Mouse (Mus musculus) forebrain, embryonic 11.5 days (tissue): Measurements from ENCODE around the gene Slc4a8. TPM values are rescaled to one million over a fixed set of nuclear protein-coding genes. Genes with fewer than 3 reads are reported as not detected.

Experiments
- ATAC-seq: fragments of 200-750 bp; cut with Nextera tagmentation; replicated peaks from 2 replicates; pipeline ENCODE4 v1.8.0; 2017; ENCODE audit warnings: moderate TSS enrichment; ENCODE audit not compliant: low FRiP score
- DNase-seq: peaks from one replicate; pipeline ENCODE4 v3.0.0-alpha.2; 2017; ENCODE audit warnings: low spot score
- H3K27ac ChIP-seq: fragments of 300-500 bp; sonication (generic); 2 replicates; pipeline ENCODE4 v1.5.1; 2014; ENCODE audit warnings: low read depth, low read length
- H3K27me3 ChIP-seq: fragments of 300-500 bp; sonication (generic); 2 replicates; pipeline ENCODE4 v1.6.1; 2014; ENCODE audit warnings: mild to moderate bottlenecking, low read length, mixed read lengths; ENCODE audit not compliant: control insufficient read depth, insufficient read depth
- H3K36me3 ChIP-seq: fragments of 300-500 bp; sonication (generic); 2 replicates; pipeline ENCODE4 v1.6.1; 2014; ENCODE audit warnings: mild to moderate bottlenecking, low read length, moderate library complexity, mixed read lengths; ENCODE audit not compliant: control insufficient read depth, insufficient read depth
- H3K4me1 ChIP-seq: fragments of 300-500 bp; sonication (generic); replicated peaks from 2 replicates; pipeline ENCODE4 v1.6.1; 2014; ENCODE audit warnings: low read length, mixed read lengths; ENCODE audit not compliant: control insufficient read depth, insufficient read depth
- H3K4me2 ChIP-seq: fragments of 300-500 bp; sonication (generic); 2 replicates; pipeline ENCODE4 v1.6.1; 2014; ENCODE audit warnings: low read depth, mild to moderate bottlenecking, low read length, moderate library complexity, mixed read lengths; ENCODE audit not compliant: severe bottlenecking
- H3K4me3 ChIP-seq: fragments of 300-500 bp; sonication (generic); 2 replicates; pipeline ENCODE4 v1.5.1; 2014; ENCODE audit warnings: low read depth, low read length
- H3K9ac ChIP-seq: fragments of 300-500 bp; sonication (generic); 2 replicates; pipeline ENCODE4 v1.6.1; 2014; ENCODE audit warnings: low read length
- H3K9me3 ChIP-seq: fragments of 300-500 bp; sonication (generic); 2 replicates; pipeline ENCODE4 v1.6.1; 2016; ENCODE audit warnings: low read length, mixed read lengths; ENCODE audit not compliant: control insufficient read depth
- WGBS: fragments of 180-500 bp; shearing (Covaris S2); extraction: QIAGEN DNeasy Blood & Tissue Kit; methylation state at CpG from one replicate; pipeline ENCODE4 v1.1.7; 2014; 5-methylcytosine and 5-hydroxymethylcytosine counted together
- polyA plus RNA-seq: library from polyadenylated mRNA; unstranded; fragments of >200 nt; fragmentation: Nextera tagmentation; extraction: Ambion mirVana; gene quantifications from 2 replicates; pipeline ENCODE4 v1.2.1, GENCODE M21; 2014

Slc4a8 gene
- polyA plus RNA-seq, 1 experiment from 2014 or later = 12.8 TPM

- no peaks in the 10 kb centered on the region for H3K9me3 ChIP-seq
- H3K4me1 ChIP-seq = no peaks in the 10 kb centered on the region
- WGBS = 23% methylated on average over 7 of the region's 7 CpGs
- ATAC-seq = no peak
- H3K4me3 ChIP-seq = no peak overlapping the region
- DNase-seq = no peak
- no peak overlapping the region for H3K4me2 ChIP-seq
- no peak overlapping the region for H3K9ac ChIP-seq
- no peaks in the 10 kb centered on the region for H3K27me3 ChIP-seq
- H3K27ac ChIP-seq = no peak overlapping the region
- no peaks in the 10 kb centered on the region for H3K36me3 ChIP-seq
Observed at GRCm38 (mm10) chr15:100832784-100833183, 71.2 kb downstream of the Slc4a8 start.

GRCm38 (mm10) chr15:100836729-100837128 lies 75.2 kb downstream of the Slc4a8 start:
- no peak overlapping the region for H3K4me3 ChIP-seq
- no peak for DNase-seq
- WGBS = 83% methylated on average over 8 of the region's 8 CpGs

GRCm38 (mm10) chr15:100838607-100839207 lies 77.2 kb downstream of the Slc4a8 start:
- no peak overlapping the region for H3K4me2 ChIP-seq
- H3K36me3 ChIP-seq = no peaks in the 10 kb centered on the region
- peak; percentile 69 for DNase-seq
- no peak for ATAC-seq
- no peaks in the 10 kb centered on the region for H3K27me3 ChIP-seq
- 44% methylated on average over 12 of the region's 12 CpGs for WGBS
- no peaks in the 10 kb centered on the region for H3K9me3 ChIP-seq
- no peak overlapping the region for H3K4me3 ChIP-seq
- no peaks in the 10 kb centered on the region for H3K4me1 ChIP-seq
- no peak overlapping the region for H3K27ac ChIP-seq
- H3K9ac ChIP-seq = no peak overlapping the region

More at GRCm38 (mm10) chr15:100836729-100837128, 75.2 kb downstream of the Slc4a8 start:
- H3K4me1 ChIP-seq = no peaks in the 10 kb centered on the region
- H3K27ac ChIP-seq = no peak overlapping the region
- H3K9ac ChIP-seq = no peak overlapping the region
- H3K4me2 ChIP-seq = no peak overlapping the region
- H3K9me3 ChIP-seq = no peaks in the 10 kb centered on the region
- ATAC-seq = no peak
- no peaks in the 10 kb centered on the region for H3K27me3 ChIP-seq
- H3K36me3 ChIP-seq = no peaks in the 10 kb centered on the region

GRCm38 (mm10) chr15:100844336-100844735 lies 82.8 kb downstream of the Slc4a8 start:
- H3K36me3 ChIP-seq = no peaks in the 10 kb centered on the region
- 91% methylated on average over 7 of the region's 7 CpGs for WGBS
- H3K9ac ChIP-seq = no peak overlapping the region
- no peaks in the 10 kb centered on the region for H3K4me1 ChIP-seq
- peaks cover 4% of the 10 kb centered on the region; the same call in 1 of the 2 replicates for H3K9me3 ChIP-seq
- ATAC-seq = no peak
- no peak overlapping the region for H3K4me3 ChIP-seq
- H3K27ac ChIP-seq = no peak overlapping the region
- H3K27me3 ChIP-seq = no peaks in the 10 kb centered on the region
- no peak overlapping the region for H3K4me2 ChIP-seq
- peak; percentile 34 for DNase-seq

DNA sequence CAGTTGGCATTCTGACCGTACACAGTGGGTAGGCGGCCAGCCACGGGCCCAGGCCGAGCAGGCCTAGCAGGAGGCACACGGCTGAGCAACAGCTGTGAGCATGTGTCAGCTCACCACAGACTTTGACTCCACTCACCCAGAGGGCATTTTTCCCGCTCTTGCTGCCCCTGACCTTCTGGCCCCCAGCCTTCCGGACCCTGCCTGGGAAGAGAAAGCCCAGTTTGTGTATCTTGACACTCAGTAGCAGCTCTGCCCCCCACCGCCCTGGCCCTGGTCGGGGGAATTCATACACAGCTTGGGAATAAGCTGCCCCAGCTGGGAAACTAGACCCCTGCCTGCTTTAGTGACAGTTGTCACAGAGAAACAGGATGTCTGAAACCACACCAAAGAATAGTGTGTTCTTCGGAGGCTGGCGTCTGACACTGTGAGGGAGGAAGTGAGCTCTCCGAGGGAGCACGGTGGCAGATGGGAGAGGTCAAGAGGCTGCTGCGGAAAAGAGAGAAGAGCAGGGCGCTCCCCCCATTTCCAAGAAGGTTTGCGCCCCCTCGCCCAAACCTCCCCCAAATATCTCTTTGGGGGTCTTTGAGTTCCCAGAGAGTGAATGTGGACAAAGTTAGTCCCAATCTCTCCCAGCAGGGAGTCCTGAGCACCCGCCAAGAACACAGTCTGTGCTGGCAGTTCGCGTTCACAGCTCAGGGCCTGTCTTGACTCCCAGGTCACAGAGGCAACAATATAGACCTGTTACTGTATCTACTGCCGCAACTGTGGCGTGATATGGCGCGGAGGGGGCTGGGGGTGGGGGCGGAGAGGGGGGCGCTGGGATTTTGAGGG lies 83.7 kb downstream of the Slc4a8 start:
- no peak overlapping the region for H3K27ac ChIP-seq
- 64% methylated on average over 26 of the region's 26 CpGs for WGBS
- no peak overlapping the region for H3K4me2 ChIP-seq
- no peaks in the 10 kb centered on the region for H3K27me3 ChIP-seq
- no peak overlapping the region for H3K4me3 ChIP-seq
- no peaks in the 10 kb centered on the region for H3K36me3 ChIP-seq
- H3K4me1 ChIP-seq = no peaks in the 10 kb centered on the region
- DNase-seq (peak; percentile 55), ATAC-seq (no peak)
- H3K9me3 ChIP-seq = peaks cover 4% of the 10 kb centered on the region; the same call in 1 of the 2 replicates
- H3K9ac ChIP-seq = no peak overlapping the region

- Histone ChIP-seq H3K9me3 (peaks cover 4% of the 10 kb centered on the region; the same call in 1 of the 2 replicates), H3K4me1 (no peaks in the 10 kb centered on the region), H3K36me3 (no peaks in the 10 kb centered on the region), H3K4me2 (no peak overlapping the region), H3K9ac (no peak overlapping the region), H3K27me3 (no peaks in the 10 kb centered on the region), H3K27ac (no peak overlapping the region), H3K4me3 (no peak overlapping the region)
- ATAC-seq (no peak), DNase-seq (peak; percentile 43)
- 82% methylated on average over 6 of the region's 6 CpGs for WGBS
Observed at GRCm38 (mm10) chr15:100847193-100847592, 85.6 kb downstream of the Slc4a8 start.

DNA sequence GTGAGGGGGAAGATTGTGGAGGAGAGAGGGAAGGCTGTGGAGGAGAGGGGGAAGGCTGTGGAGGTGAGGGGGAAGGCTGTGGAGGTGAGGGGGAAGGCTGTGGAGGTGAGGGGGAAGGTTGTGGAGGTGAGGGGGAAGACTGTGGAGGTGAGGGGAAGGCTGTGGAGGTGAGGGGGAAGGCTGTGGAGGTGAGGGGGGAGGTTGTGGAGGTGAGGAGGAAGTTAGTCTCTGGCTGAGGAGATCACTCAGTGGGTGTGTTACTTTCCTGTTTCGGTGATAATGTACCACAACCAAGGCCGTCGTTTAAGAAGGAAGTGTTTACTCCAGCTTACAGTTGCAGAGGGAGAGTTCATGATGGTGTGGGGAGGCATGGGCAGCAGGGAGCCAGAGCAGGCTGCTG lies 96.0 kb downstream of the Slc4a8 start:
- H3K36me3 ChIP-seq = no peaks in the 10 kb centered on the region
- H3K9ac ChIP-seq = no peak overlapping the region
- H3K4me2 ChIP-seq = no peak overlapping the region
- ATAC-seq (no peak), DNase-seq (peak; percentile 26)
- no peaks in the 10 kb centered on the region for H3K4me1 ChIP-seq
- H3K27me3 ChIP-seq = no peaks in the 10 kb centered on the region
- WGBS = 85% methylated on average over 3 of the region's 3 CpGs
- no peak overlapping the region for H3K27ac ChIP-seq
- H3K4me3 ChIP-seq = no peak overlapping the region
- no peaks in the 10 kb centered on the region for H3K9me3 ChIP-seq

DNA sequence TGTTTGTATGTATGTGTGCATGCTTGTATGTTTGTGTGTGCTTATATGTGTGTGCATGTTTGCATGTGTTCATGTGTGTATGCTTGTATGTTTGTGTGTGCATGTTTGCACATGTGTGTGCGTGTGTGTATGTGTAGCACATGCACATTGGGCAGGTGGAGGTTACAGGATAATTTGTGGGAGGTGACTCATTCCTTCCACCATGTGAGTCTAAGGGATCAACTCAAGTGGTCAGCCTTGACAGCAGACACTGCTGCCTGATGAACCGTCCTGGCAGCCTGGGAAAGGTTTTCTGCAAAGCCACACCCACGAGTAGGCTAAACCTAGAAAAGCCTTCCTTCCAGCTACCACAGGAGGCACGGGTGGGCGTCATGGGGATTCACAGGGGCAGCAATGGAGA lies 99.3 kb downstream of the Slc4a8 start:
- no peak overlapping the region for H3K4me2 ChIP-seq
- no peak overlapping the region for H3K9ac ChIP-seq
- no peak overlapping the region for H3K27ac ChIP-seq
- 48% methylated on average over 5 of the region's 5 CpGs for WGBS
- H3K9me3 ChIP-seq = no peaks in the 10 kb centered on the region
- no peak for ATAC-seq
- no peaks in the 10 kb centered on the region for H3K27me3 ChIP-seq
- DNase-seq = no peak
- no peaks in the 10 kb centered on the region for H3K36me3 ChIP-seq
- H3K4me3 ChIP-seq = no peak overlapping the region
- H3K4me1 ChIP-seq = no peaks in the 10 kb centered on the region
